Mouse (Mus musculus) liver, postnatal 0 days (tissue): Measurements from ENCODE around the gene Tapbpl.

ENCODE experiments used
- CTCF ChIP-seq: sonication (generic); IDR thresholded peaks from 2 replicates; pipeline ENCODE4 v1.5.1; 2016; ENCODE audit warnings: antibody characterized with exemption, low read depth
- EP300 ChIP-seq: IDR thresholded peaks from 2 replicates; pipeline ENCODE4 v1.6.1; 2016; ENCODE audit warnings: antibody characterized with exemption, low read depth, mild to moderate bottlenecking

DNA sequence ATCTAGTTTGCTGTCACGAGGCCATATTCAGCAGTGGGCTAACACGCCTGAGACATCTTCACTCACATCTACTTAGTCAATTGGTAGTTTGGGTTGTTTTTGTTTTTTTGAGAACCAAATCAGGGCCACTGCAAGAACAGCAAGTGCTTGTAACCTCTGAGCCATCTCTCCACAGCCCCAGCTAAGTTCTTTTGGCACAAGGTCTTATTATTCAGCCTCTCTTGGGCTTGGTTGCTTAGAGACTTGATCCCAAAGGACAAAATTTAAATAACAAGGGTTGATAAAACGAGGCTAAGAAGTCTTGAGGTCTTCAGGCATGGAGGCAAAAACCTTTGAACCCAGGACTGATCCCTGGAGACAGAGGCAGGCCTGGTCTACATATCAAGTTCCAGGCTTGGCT, 35.4 kb downstream of the Tapbpl start:
- TF ChIP-seq CTCF (no peak), EP300 (no peak)
